Mouse (Mus musculus): ENCODE measurements at regions not wholly inside any gene's neighbourhood (a gene's known extent, or its start where the extent isn't known, plus 50 kb on each side); places are given as distances from the start of the nearest gene placed in this dataset.

DNA sequence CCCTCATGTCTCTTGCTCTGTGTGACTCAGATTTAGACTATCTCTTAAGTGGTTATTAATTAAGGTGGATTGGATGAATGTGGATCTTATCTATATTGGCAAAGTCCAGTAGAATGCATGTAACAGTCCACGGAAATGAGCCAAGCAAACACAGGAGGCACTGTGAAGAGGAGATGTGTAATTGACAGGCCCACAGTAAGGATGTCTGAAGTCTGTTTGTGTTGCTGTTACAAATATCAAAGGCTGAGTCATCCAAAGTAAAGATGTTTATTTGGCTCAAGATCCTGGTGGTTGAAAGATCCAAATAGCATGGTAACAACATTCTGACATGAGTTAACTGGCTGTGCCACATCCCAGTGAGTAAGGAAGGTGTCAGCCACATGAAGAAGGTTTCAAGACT lies 99.6 kb downstream of the Cxcl12 start:
- peak; percentile 46 for DNase-seq

DNA sequence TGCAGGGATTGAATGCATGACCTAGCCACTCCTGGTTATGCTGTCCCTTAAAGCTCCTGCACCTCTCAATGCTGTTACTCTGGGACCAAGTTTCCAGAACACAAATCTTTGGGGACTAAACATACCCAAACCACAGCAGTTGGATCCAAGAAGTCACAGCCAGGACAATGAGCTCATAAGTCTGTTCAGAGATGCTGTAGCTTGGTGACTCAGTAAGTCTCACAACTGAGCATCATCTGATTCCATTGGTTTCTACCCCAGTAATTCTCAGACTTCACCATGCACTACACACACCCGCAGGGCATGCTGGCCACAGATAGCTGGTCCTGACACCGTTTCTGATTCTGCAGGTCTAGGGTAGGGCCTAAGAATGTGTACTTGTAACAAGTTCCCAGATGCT lies 100.0 kb downstream of the Cxcl12 start:
- Histone ChIP-seq H3K9ac (no peak overlapping the region), H3K9me3 (ENCODE audit: low read depth, low read length) (no peaks in the 10 kb centered on the region), H3K36me3 (ENCODE audit: insufficient read depth) (no peaks in the 10 kb centered on the region), H3K27ac (ENCODE audit: low read depth) (no peak overlapping the region; the same call in 1 of the 2 replicates), H3K27me3 (ENCODE audit: insufficient read depth, low read length) (no peaks in the 10 kb centered on the region), H3K4me3 (ENCODE audit: low read depth, low read length) (no peak overlapping the region), H3K4me2 (no peak overlapping the region), H3K4me1 (ENCODE audit: insufficient read depth) (no peaks in the 10 kb centered on the region; the same call in 1 of the 2 replicates)
- DNase-seq (no peak), ATAC-seq (ENCODE audit: insufficient read depth) (no peak)
- TF ChIP-seq CTCF (IDR thresholded peaks at IDR 0.05; ENCODE audit: low read depth), result no peak
- 84% methylated on average over 2 of the region's 2 CpGs for WGBS

More for the DNA sequence above, 99.6 kb downstream of the Cxcl12 start:
- TF ChIP-seq CTCF (IDR thresholded peaks at IDR 0.05; ENCODE audit: low read depth), result no peak
- WGBS, result 28% methylated on average over 1 of the region's 1 CpGs
- no peaks in the 10 kb centered on the region for H3K27me3 ChIP-seq (ENCODE audit: insufficient read depth, low read length)
- H3K4me2 ChIP-seq, result no peak overlapping the region
- no peaks in the 10 kb centered on the region; the same call in 1 of the 2 replicates for H3K4me1 ChIP-seq (ENCODE audit: insufficient read depth)
- no peak overlapping the region for H3K4me3 ChIP-seq (ENCODE audit: low read depth, low read length)
- peak; percentile 66; the same call in 1 of the 2 replicates for ATAC-seq (ENCODE audit: insufficient read depth)
- H3K9ac ChIP-seq, result no peak overlapping the region
- no peaks in the 10 kb centered on the region for H3K36me3 ChIP-seq (ENCODE audit: insufficient read depth)
- no peaks in the 10 kb centered on the region for H3K9me3 ChIP-seq (ENCODE audit: low read depth, low read length)
- no peak overlapping the region for H3K27ac ChIP-seq (ENCODE audit: low read depth)

DNA sequence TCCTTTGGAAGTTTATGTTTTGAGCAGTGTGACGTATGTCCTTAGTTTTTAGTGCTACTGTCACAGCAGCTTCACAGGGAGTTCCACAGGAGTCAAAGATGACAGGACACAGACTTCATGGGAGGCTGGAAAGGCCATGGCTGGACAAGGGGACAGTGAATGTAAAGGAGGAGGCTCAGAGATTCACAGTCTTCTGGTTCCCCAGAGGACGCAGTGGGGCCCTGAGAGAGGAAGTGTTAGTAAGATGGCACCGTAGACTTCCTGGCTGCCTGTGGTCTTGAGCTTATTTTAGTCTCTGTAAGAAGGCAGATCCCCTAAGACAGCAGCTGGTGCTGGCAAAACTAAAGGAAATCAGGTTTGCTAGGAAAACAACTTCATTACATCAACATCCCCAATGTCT lies 101.9 kb downstream of the Cxcl12 start:
- no peak overlapping the region for H3K9ac ChIP-seq
- H3K4me2 ChIP-seq, result no peak overlapping the region
- no peak overlapping the region for H3K27ac ChIP-seq (ENCODE audit: low read depth)
- no peak for ATAC-seq (ENCODE audit: insufficient read depth)
- no peaks in the 10 kb centered on the region for H3K36me3 ChIP-seq (ENCODE audit: insufficient read depth)
- H3K9me3 ChIP-seq (ENCODE audit: low read depth, low read length), result no peaks in the 10 kb centered on the region
- DNase-seq, result no peak
- no peaks in the 10 kb centered on the region for H3K27me3 ChIP-seq (ENCODE audit: insufficient read depth, low read length)
- 83% methylated on average over 3 of the region's 3 CpGs for WGBS
- H3K4me3 ChIP-seq (ENCODE audit: low read depth, low read length), result no peak overlapping the region
- H3K4me1 ChIP-seq (ENCODE audit: insufficient read depth), result no peaks in the 10 kb centered on the region; the same call in 1 of the 2 replicates
- no peak for TF ChIP-seq CTCF (IDR thresholded peaks at IDR 0.05; ENCODE audit: low read depth)

DNA sequence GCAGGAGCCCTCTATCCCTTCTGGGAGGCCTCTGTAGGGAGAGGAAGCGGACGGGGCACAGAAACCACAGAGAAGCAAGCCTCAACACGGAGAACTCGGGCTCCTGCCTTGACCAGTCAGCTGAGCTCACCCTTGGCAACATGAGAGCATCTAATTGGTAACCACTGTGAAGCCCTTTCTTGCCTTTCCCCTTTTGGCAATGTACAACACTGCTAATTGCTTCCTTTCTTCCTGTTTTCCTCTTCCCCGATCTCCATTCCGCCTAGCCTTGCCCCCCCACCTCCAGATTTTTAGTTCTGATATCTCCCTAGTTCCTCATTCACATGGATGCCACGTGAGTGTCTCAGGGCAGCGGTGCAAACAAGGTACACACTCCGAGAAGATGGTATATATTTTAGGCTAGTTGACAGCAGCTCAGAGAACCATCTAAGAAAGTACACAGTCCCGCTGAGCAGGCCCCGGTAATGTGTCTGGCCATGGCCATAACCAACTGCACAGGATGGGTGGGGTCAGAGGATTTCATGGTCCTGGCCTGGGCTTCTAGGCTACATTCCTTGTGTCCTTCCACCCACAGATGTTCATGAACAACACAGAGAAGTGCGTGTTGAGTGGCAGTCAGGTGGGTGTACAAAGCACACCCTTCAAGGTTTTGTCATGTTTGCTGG lies 103.4 kb downstream of the Cxcl12 start:
- 75% methylated on average over 12 of the region's 12 CpGs for WGBS
- Histone ChIP-seq H3K4me1 (ENCODE audit: insufficient read depth) (no peaks in the 10 kb centered on the region; the same call in 1 of the 2 replicates), H3K4me2 (no peak overlapping the region), H3K9me3 (ENCODE audit: low read depth, low read length) (no peaks in the 10 kb centered on the region), H3K36me3 (ENCODE audit: insufficient read depth) (no peaks in the 10 kb centered on the region), H3K4me3 (ENCODE audit: low read depth, low read length) (no peak overlapping the region), H3K27ac (ENCODE audit: low read depth) (no peak overlapping the region), H3K9ac (no peak overlapping the region), H3K27me3 (ENCODE audit: insufficient read depth, low read length) (no peaks in the 10 kb centered on the region)
- DNase-seq (no peak), ATAC-seq (ENCODE audit: insufficient read depth) (no peak)
- no peak for TF ChIP-seq CTCF (IDR thresholded peaks at IDR 0.05; ENCODE audit: low read depth)

DNA sequence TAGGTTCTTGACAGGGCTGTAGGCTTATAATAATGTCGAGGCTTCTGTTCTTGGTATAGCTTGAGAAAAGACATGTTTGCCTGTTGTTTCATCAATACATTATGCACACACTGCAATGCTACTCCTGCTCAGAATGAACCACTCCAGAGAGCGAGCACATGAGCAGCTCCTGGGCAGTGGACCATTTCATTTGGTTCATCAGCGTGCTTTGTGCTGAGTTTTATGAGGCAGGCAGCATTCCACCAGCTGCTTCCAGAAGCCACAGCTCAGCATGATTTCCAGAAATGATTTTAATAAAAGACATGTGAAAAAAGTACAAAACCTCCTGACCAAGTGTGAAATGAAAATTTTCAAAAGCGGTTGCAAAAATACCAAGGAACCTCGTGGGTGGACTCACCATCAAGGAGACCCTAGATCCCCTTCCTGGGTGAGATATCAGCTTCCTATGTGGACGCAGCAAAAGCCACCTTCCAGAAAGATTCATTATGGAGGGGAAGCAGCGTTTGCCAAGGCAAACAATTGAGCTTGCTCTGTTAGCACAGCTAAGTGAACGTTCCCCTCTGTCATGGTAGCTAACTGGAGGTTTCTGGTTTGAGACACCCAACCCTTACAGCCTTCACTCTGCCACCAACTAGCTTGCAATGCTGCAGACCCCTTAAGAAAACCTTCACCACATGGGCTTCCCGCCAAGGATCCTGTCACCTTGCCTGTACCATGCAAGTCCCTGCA lies 104.1 kb downstream of the Cxcl12 start:
- 68% methylated on average over 9 of the region's 9 CpGs for WGBS
- Histone ChIP-seq H3K9me3 (ENCODE audit: low read depth, low read length) (no peaks in the 10 kb centered on the region), H3K4me2 (no peak overlapping the region), H3K9ac (no peak overlapping the region), H3K36me3 (ENCODE audit: insufficient read depth) (no peaks in the 10 kb centered on the region), H3K27me3 (ENCODE audit: insufficient read depth, low read length) (no peaks in the 10 kb centered on the region), H3K4me3 (ENCODE audit: low read depth, low read length) (no peak overlapping the region), H3K4me1 (ENCODE audit: insufficient read depth) (no peaks in the 10 kb centered on the region; the same call in 1 of the 2 replicates), H3K27ac (ENCODE audit: low read depth) (no peak overlapping the region)
- ATAC-seq (ENCODE audit: insufficient read depth) (no peak), DNase-seq (no peak)
- no peak for TF ChIP-seq CTCF (IDR thresholded peaks at IDR 0.05; ENCODE audit: low read depth)

DNA sequence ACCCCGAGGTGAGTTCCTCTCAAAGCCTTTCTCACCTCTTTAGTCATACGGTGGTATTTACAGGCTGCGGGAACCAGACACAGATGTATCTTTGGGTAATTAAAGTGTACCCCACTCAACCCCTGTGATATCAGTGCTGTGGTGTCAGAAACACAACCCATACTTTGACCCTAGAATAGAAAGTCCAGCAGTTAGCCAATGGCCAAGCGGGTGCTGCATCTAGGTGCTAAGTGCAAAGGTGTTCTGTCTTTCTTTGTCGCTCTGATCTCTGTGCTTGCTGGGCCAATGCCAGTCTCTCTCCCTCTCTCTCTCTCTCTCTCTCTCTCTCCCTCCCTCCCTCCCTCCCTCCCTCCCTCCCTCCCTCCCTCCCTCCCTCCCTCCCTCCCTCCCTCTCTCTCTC lies 107.6 kb downstream of the Cxcl12 start:
- H3K9me3 ChIP-seq (ENCODE audit: low read depth, low read length), result no peaks in the 10 kb centered on the region
- no peak for TF ChIP-seq CTCF (IDR thresholded peaks at IDR 0.05; ENCODE audit: low read depth)
- no peak overlapping the region for H3K9ac ChIP-seq
- no peaks in the 10 kb centered on the region for H3K4me1 ChIP-seq (ENCODE audit: insufficient read depth)
- H3K4me3 ChIP-seq (ENCODE audit: low read depth, low read length), result no peak overlapping the region
- no peak overlapping the region for H3K27ac ChIP-seq (ENCODE audit: low read depth)
- WGBS, result 80% methylated on average over 5 of the region's 5 CpGs
- H3K4me2 ChIP-seq, result no peak overlapping the region
- no peaks in the 10 kb centered on the region for H3K27me3 ChIP-seq (ENCODE audit: insufficient read depth, low read length)
- ATAC-seq (ENCODE audit: insufficient read depth) (no peak), DNase-seq (no peak)
- no peaks in the 10 kb centered on the region for H3K36me3 ChIP-seq (ENCODE audit: insufficient read depth)

DNA sequence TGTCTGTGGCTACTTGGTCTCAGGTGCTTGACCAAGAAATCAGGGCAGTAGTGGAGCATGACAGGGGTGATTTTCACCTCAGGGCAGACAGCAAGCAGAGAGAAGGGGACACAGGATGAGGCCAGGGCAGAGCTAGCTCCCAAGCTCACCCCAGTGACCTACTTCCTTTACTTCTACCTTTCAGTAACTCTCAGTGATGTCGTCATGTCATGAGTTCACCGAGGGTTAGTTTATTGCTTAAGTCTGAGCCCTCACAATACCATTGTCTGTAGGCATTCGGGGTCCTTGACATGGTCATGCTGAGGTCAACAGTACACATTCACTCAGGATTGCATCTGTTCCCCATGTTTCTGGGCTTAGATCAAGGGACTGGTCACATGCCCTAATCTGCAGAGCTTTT lies 108.5 kb downstream of the Cxcl12 start:
- DNase-seq, result no peak
- TF ChIP-seq CTCF (IDR thresholded peaks at IDR 0.05; ENCODE audit: low read depth), result no peak
- Histone ChIP-seq H3K36me3 (ENCODE audit: insufficient read depth) (no peaks in the 10 kb centered on the region), H3K9ac (no peak overlapping the region), H3K27me3 (ENCODE audit: insufficient read depth, low read length) (no peaks in the 10 kb centered on the region), H3K4me3 (ENCODE audit: low read depth, low read length) (no peak overlapping the region), H3K4me1 (ENCODE audit: insufficient read depth) (no peaks in the 10 kb centered on the region), H3K27ac (ENCODE audit: low read depth) (no peak overlapping the region), H3K4me2 (no peak overlapping the region), H3K9me3 (ENCODE audit: low read depth, low read length) (no peaks in the 10 kb centered on the region)
- ATAC-seq (ENCODE audit: insufficient read depth), result no peak
- WGBS, result 60% methylated on average over 3 of the region's 3 CpGs
